Mouse (Mus musculus): Measurements from ENCODE around the gene 4930415O20Rik. TPM values are rescaled to one million over a fixed set of nuclear protein-coding genes. Genes with fewer than 3 reads are reported as not detected.

Gene 4930415O20Rik
- polyA plus RNA-seq, 1 experiment = not detected

DNA sequence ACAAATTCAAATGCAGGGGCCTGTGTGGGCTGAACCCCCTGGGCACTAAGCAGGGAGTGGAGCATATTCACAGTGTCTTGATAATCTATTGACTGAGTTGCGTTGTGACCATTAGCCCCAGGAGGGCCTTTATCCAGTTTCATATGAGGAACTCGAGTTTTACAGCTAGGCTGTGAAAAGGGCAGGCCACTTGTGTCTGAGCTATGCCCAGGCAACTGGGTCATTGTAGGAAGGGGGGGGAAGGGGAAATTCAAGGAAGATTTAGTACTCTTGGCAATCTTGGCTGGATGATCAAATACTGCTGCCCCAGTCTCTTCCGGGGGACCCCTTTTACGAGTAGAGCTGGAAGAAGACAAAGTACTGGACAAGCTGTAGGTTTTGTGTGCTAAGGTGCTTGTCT is 27.5 kb upstream of the 4930415O20Rik start:
- H3K36me3 ChIP-seq (ENCODE audit: control insufficient read depth, insufficient read depth, low read length) = peaks cover 37% of the 10 kb centered on the region
- no peak overlapping the region for H3K4me3 ChIP-seq (ENCODE audit: extremely low read depth, insufficient read depth, insufficient read length)
- H3K4me1 ChIP-seq (ENCODE audit: control insufficient read depth, insufficient read depth, insufficient read length) = no peaks in the 10 kb centered on the region
- WGBS = 87% methylated on average over 4 of the region's 4 CpGs
- no peaks in the 10 kb centered on the region for H3K27me3 ChIP-seq (ENCODE audit: control insufficient read depth, insufficient read depth, low read length)
- no peak for TF ChIP-seq POLR2A (IDR thresholded peaks at IDR 0.05; ENCODE audit: low read depth, low read length)
- no peak for TF ChIP-seq CTCF (IDR thresholded peaks at IDR 0.05; ENCODE audit: extremely low read depth, insufficient read depth, insufficient read length, insufficient replicate concordance)
- H3K27ac ChIP-seq (ENCODE audit: insufficient read depth, low read length) = no peak overlapping the region
- no peak for DNase-seq (ENCODE audit: low read depth in 1 of 2, low spot score in 2 of 2)

DNA sequence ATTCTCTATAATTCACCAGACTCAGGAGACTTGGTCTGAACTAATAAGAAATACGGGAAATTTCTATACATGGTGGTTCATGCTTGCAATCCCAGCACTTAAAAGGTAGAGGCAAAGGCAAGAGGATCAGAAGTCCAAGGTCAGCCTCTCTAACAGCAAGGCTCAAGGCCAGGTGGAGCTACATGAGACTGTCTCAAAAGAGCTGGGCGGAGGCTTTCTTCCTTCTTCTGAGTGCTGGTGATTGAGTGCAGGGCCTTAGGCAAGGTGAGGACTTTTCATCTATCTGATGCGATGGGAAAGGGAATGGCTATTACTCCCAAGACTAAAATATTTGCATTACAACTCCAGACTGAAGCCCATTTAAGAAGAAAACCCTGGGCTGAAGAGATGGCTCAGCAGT is 25.7 kb upstream of the 4930415O20Rik start:
- 97% methylated on average over 3 of the region's 3 CpGs for WGBS
- Histone ChIP-seq H3K27me3 (ENCODE audit: control insufficient read depth, insufficient read depth, low read length) (no peaks in the 10 kb centered on the region), H3K27ac (ENCODE audit: insufficient read depth, low read length) (no peak overlapping the region), H3K4me3 (ENCODE audit: extremely low read depth, insufficient read depth, insufficient read length) (no peak overlapping the region), H3K36me3 (ENCODE audit: control insufficient read depth, insufficient read depth, low read length) (peaks cover 45% of the 10 kb centered on the region), H3K4me1 (ENCODE audit: control insufficient read depth, insufficient read depth, insufficient read length) (no peaks in the 10 kb centered on the region)
- TF ChIP-seq POLR2A (IDR thresholded peaks at IDR 0.05; ENCODE audit: low read depth, low read length) = no peak
- no peak for TF ChIP-seq CTCF (IDR thresholded peaks at IDR 0.05; ENCODE audit: extremely low read depth, insufficient read depth, insufficient read length, insufficient replicate concordance)
- no peak for DNase-seq (ENCODE audit: low read depth in 1 of 2, low spot score in 2 of 2)

DNA sequence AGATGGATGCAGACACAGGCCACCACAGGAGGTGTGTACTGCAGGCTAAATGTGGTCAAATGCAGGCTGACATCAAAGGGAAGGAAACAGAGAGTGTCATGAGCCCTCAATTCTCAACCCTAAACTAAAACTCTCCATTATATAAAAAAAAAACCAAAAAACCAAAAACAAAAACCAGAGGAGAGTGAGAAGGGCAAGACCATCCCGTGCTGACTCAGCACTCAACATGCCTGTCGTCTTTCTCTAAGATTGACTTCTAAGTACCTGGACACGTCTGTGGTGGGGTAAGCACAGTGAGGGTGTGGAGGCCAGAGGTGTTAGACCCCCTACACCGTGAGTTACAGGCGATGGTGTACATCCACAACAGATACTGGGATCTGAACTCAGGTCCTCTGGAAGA is 24.0 kb upstream of the 4930415O20Rik start:
- Histone ChIP-seq H3K27ac (ENCODE audit: insufficient read depth, low read length) (no peak overlapping the region), H3K4me1 (ENCODE audit: control insufficient read depth, insufficient read depth, insufficient read length) (no peaks in the 10 kb centered on the region), H3K27me3 (ENCODE audit: control insufficient read depth, insufficient read depth, low read length) (no peaks in the 10 kb centered on the region), H3K36me3 (ENCODE audit: control insufficient read depth, insufficient read depth, low read length) (peaks cover 53% of the 10 kb centered on the region), H3K4me3 (ENCODE audit: extremely low read depth, insufficient read depth, insufficient read length) (no peak overlapping the region)
- DNase-seq (ENCODE audit: low read depth in 1 of 2, low spot score in 2 of 2) = no peak
- 95% methylated on average over 5 of the region's 5 CpGs for WGBS
- TF ChIP-seq POLR2A (IDR thresholded peaks at IDR 0.05; ENCODE audit: low read depth, low read length) (no peak), CTCF (IDR thresholded peaks at IDR 0.05; ENCODE audit: extremely low read depth, insufficient read depth, insufficient read length, insufficient replicate concordance) (no peak)

DNA sequence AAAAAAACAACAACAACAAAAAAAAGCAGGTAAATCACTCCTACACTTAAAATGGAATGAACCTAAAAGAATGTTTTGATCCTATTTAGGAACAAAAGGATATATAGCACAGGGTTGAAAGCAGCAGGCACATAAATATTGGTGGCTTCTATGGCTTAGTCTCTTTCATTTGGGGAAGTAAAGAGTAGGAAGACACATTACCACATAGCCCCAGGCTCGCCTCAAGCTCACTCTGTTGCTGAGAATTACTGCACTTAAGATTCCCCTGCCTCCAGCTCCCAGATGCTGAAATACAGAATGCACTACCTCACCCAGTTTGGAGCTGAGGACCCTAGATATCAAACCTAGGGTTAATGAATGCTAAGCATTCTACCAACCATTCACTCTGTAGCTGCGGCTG is 18.0 kb upstream of the 4930415O20Rik start:
- H3K36me3 ChIP-seq (ENCODE audit: control insufficient read depth, insufficient read depth, low read length) = peaks cover 39% of the 10 kb centered on the region
- H3K4me3 ChIP-seq (ENCODE audit: extremely low read depth, insufficient read depth, insufficient read length) = no peak overlapping the region
- DNase-seq (ENCODE audit: low read depth in 1 of 2, low spot score in 2 of 2) = no peak
- WGBS = 87% methylated on average over 2 of the region's 2 CpGs
- no peak overlapping the region for H3K27ac ChIP-seq (ENCODE audit: insufficient read depth, low read length)
- TF ChIP-seq POLR2A (IDR thresholded peaks at IDR 0.05; ENCODE audit: low read depth, low read length) (no peak), CTCF (IDR thresholded peaks at IDR 0.05; ENCODE audit: extremely low read depth, insufficient read depth, insufficient read length, insufficient replicate concordance) (no peak)
- no peaks in the 10 kb centered on the region for H3K27me3 ChIP-seq (ENCODE audit: control insufficient read depth, insufficient read depth, low read length)
- no peaks in the 10 kb centered on the region for H3K4me1 ChIP-seq (ENCODE audit: control insufficient read depth, insufficient read depth, insufficient read length)

DNA sequence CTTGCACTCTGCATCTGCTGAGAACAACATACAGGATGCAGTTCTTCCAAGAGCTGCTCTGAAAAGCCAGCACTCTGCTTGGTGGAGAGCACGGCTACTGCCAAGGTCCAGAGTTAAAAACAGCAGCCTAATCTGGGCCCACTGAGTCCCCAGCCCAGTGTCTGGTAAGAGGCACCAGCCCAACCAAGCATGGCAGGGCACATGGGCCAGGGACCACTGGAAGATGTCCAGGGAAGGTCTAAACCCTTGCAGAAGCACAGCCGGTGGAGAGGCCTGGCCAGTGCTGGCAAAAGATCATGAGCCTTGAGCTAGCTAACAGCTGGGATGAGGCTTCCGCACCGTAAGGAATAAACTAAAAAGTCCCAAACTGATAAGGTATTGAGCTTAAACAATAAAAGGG is 14.9 kb upstream of the 4930415O20Rik start:
- WGBS = 95% methylated on average over 4 of the region's 4 CpGs
- Histone ChIP-seq H3K27ac (ENCODE audit: insufficient read depth, low read length) (no peak overlapping the region), H3K4me1 (ENCODE audit: control insufficient read depth, insufficient read depth, insufficient read length) (no peaks in the 10 kb centered on the region), H3K36me3 (ENCODE audit: control insufficient read depth, insufficient read depth, low read length) (peaks cover 31% of the 10 kb centered on the region), H3K27me3 (ENCODE audit: control insufficient read depth, insufficient read depth, low read length) (no peaks in the 10 kb centered on the region), H3K4me3 (ENCODE audit: extremely low read depth, insufficient read depth, insufficient read length) (no peak overlapping the region)
- no peak for DNase-seq (ENCODE audit: low read depth in 1 of 2, low spot score in 2 of 2)
- TF ChIP-seq POLR2A (IDR thresholded peaks at IDR 0.05; ENCODE audit: low read depth, low read length) (no peak), CTCF (IDR thresholded peaks at IDR 0.05; ENCODE audit: extremely low read depth, insufficient read depth, insufficient read length, insufficient replicate concordance) (no peak)

DNA sequence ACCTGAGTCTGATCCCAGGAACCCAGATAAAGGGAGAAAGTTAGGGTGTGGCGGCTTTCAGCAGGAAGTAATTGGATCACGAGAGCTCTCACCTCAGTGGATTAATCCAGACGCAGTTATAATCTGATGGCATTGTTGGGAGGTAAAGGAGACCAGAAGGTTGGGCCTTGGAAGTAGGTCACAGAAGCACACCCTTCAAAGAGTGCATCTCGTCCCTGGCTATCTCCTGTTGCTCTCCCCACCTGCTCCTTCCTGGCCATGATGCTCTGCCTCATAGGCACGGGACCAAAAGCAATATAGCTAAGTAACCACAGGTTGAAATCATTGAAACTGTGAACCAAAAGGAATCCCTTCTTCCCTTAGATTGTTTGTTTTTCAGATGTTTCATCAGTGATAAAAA is 13.6 kb upstream of the 4930415O20Rik start:
- Histone ChIP-seq H3K36me3 (ENCODE audit: control insufficient read depth, insufficient read depth, low read length) (peaks cover 25% of the 10 kb centered on the region), H3K4me1 (ENCODE audit: control insufficient read depth, insufficient read depth, insufficient read length) (peaks cover 2% of the 10 kb centered on the region; the same call in 1 of the 2 replicates), H3K27me3 (ENCODE audit: control insufficient read depth, insufficient read depth, low read length) (no peaks in the 10 kb centered on the region), H3K4me3 (ENCODE audit: extremely low read depth, insufficient read depth, insufficient read length) (no peak overlapping the region), H3K27ac (ENCODE audit: insufficient read depth, low read length) (no peak overlapping the region)
- no peak for TF ChIP-seq POLR2A (IDR thresholded peaks at IDR 0.05; ENCODE audit: low read depth, low read length)
- no peak for TF ChIP-seq CTCF (IDR thresholded peaks at IDR 0.05; ENCODE audit: extremely low read depth, insufficient read depth, insufficient read length, insufficient replicate concordance)
- WGBS = 93% methylated on average over 5 of the region's 5 CpGs
- no peak for DNase-seq (ENCODE audit: low read depth in 1 of 2, low spot score in 2 of 2)

DNA sequence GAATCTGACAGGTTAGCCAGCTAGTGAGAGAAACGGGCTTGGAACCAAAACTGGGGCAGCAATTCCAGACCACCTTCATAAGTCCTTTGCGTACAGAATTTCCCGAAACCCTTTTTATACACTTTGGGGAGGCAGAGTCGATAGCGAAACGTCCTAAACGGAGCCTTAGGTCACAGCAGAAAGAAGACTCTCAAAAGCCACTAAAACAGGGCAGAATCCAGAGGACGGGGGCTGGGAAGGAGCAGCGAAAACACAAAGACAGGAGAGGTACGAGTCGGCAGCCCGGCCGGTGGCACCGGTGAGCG is 3.9 kb upstream of the 4930415O20Rik start:
- DNase-seq (ENCODE audit: low read depth in 1 of 2, low spot score in 2 of 2) = no peak
- no peak for TF ChIP-seq POLR2A (IDR thresholded peaks at IDR 0.05; ENCODE audit: low read depth, low read length)
- TF ChIP-seq CTCF (IDR thresholded peaks at IDR 0.05; ENCODE audit: extremely low read depth, insufficient read depth, insufficient read length, insufficient replicate concordance) = no peak
- WGBS = under 1% methylated on average over 15 of the region's 15 CpGs
- peaks cover 14% of the 10 kb centered on the region; the same call in 1 of the 2 replicates for H3K4me1 ChIP-seq (ENCODE audit: control insufficient read depth, insufficient read depth, insufficient read length)
- H3K27ac ChIP-seq (ENCODE audit: insufficient read depth, low read length) = peak overlapping the region; percentile 98
- peaks cover 7% of the 10 kb centered on the region for H3K36me3 ChIP-seq (ENCODE audit: control insufficient read depth, insufficient read depth, low read length)
- no peaks in the 10 kb centered on the region for H3K27me3 ChIP-seq (ENCODE audit: control insufficient read depth, insufficient read depth, low read length)
- peak overlapping the region; percentile 88 for H3K4me3 ChIP-seq (ENCODE audit: extremely low read depth, insufficient read depth, insufficient read length)
